Mouse (Mus musculus): ENCODE measurements at regions not wholly inside any gene's neighbourhood (a gene's known extent, or its start where the extent isn't known, plus 50 kb on each side); places are given as distances from the start of the nearest gene placed in this dataset.
A peak's percentile ranks its signal among the peaks of the same experiment; 100 is the strongest.

DNA sequence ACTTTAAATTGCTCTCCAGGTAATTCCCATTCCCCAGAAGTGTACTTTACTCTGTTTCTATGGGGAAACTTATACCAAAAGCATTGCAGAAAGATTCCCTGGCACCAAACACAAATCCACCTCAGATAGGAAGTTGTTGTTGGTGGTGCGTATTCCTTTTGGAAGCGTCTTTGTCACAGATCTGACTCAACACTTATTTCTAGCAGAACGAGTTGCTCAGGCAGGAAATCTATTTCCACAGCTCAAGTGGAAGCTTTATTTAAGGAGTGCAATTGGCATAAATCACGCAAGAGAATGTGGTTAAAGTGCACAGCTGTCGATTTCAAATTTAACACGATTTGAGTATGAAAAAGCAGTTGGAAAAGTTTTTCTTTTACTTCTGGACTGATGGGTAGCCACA, 436.9 kb upstream of the Ghitm start:
- DNase-seq (ENCODE audit: low read depth, low spot score): no peak

DNA sequence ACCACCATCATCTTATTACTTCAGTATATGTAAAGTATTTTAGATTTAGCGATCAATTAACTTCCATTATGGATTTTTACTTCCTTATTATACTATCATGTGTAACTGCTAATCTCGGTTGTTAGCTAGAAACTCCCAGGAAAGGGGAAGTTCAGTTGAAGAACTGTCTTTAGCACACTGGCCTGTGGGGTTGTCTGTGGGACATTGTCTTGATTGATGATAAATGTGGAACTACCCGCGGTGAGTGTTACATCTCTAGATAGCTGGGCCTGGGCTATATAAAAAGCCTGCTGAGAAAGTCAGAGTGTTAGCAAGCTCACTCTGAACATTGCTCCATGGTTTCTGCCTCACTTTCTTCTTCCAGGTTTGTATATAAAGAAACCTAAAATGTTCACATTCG, 423.2 kb upstream of the Ghitm start:
- DNase-seq (ENCODE audit: low read depth, low spot score): no peak

DNA sequence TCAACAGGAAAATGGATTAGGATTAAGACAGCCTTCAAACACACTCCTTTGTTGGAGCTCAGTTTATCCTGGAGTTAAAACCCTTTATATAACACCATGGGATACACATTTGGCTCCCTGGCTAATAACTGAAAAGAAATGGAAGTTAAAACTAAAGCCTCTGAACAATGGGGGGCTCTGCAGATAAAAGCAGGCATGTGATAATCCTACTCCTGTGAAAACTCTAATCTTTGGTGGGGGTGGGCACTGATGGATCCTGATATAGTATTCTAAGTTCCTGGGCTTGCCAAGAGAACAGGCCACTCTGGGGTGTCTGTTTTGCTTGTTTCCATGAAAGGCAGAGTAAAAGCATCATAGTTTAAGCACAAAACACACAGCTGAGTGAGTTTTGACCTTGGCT, 388.5 kb upstream of the Ghitm start:
- DNase-seq (ENCODE audit: low read depth, low spot score): no peak

DNA sequence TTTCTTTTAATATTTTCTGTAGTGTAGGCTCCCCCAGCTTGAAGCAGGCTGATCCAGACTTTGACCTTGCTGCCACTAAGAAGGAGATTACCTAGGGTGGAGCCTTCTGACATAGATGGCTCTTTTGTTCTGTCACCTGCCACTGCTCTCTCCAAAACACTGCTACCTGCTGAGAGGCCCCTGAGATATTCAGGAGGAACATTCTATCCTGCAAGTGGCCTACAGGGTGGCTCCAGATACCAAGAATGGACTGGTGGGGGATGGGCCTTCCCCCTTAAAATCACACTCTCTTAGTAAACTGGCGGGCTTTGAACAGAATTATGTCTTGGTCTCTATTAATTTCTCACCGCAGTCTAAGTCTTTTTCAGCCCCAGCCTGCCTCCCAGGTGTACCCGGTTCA, 385.6 kb upstream of the Ghitm start:
- peak; percentile 92 for DNase-seq (ENCODE audit: low read depth, low spot score)

DNA sequence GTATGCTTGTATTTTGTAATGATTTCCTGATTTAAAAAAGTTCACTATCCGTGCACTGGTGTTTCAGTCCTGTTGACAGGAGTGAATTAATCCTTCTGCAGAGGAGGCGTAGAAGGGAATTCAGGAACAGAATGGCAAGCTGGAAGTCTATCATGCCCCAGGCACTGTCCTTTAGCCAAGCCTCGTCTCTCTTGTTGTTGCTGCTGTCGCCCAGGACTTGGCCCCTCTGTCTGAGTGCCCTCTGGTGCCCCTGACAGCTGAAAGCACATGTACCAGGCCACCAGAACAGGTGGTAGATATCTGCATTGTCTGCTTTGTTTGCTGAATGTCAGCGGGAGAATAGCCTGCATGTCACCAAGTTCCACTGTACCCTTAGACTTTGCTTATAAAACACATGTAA, 370.2 kb upstream of the Ghitm start:
- no peak for DNase-seq (ENCODE audit: low read depth, low spot score)

DNA sequence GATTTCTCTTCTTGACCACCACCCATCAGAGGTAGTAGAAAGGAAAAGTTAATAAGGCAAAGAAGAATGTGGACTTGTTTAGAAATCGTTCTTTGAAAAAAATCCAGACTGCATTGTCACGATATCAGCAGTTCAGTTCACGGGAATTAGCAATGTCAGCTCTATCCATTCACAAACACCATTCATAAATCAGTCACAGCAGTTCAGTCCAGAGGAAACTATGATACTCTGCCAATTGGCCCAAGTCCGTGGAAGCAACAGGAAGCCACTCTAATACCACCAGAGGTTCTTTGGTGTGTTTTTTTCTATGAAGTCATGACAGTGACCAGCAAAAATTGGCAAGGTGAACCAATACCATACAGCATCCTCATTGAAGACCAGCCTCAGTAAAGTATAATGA, 355.6 kb upstream of the Ghitm start:
- no peak for DNase-seq (ENCODE audit: low read depth, low spot score)

DNA sequence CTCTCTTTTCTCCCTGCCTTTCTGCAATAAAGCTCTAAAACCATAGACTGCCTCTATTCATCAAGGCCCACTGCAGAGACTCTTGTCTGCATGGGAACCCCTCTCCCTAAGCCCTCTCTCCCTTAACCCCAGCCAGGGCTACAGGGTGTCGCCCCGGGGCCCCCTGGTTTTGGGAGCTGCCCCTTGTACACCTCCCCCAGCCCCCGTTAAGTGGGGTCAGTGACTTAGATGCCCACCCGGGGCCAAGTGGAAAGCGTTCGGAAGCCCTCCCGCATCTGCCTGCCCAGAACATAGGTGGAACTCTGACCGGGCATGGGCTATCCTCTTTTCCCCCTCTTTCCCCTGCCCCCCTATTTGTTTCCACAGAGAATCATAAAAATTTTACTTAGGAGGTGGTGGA, 350.2 kb upstream of the Ghitm start:
- DNase-seq (ENCODE audit: low read depth, low spot score): no peak

DNA sequence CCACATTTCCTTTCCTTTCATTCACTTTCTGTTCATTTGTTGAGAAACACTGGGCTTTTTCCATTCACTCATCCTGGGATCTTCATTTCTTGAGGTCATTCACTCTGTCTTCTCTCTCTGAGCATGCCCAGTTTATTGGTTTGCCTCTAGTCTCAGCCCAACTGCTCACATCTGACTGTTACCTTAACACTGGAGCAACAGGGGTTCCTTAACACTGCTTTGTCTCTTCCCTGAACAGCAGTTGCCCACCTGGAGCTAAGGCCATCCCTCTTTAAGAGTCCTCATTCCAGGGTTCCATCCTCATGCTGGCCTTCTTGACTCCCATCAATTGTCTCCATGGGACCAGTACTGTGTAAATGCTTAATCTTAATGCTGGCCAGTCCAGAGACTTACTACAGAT, 342.5 kb upstream of the Ghitm start:
- peak; percentile 53 for DNase-seq (ENCODE audit: low read depth, low spot score)

DNA sequence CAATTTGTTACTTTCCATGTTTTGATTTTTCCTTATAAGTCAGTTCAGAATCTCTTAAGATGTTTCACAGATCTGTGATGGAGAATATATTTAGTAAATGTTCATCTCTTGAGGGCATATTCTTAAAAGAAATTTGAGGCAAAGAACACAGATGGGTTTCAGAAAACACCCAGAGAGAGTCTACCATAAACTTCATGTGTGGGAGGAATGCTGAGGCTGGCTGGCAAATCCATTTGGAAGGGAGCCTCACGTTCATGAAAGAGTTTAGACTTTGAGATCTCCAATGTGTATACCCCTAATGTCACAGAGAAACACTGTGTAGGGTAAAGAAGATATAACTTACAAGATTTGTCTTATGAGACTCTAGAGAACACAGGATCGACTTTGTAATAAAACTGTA, 333.6 kb upstream of the Ghitm start:
- DNase-seq (ENCODE audit: low read depth, low spot score): no peak

DNA sequence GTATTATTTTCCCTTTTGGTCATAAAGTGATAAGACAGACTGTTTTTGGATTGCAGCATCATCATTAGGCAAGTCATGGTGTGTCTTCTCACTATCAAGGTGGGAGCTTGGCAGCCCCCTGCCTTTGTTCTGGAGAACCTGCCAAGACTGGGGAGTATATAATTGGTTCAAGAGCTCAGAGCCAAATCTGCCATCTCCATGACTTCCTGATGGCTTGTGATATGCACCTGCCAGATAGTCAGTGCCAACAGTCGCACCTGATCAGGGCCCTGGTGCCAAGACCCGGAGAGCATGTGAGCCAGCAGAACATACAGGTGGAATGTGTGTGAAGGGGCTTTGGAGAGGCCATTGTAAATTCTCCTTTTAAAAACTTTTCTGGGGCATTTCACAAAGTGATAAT, 305.8 kb upstream of the Ghitm start:
- no peak for DNase-seq (ENCODE audit: low read depth, low spot score)

DNA sequence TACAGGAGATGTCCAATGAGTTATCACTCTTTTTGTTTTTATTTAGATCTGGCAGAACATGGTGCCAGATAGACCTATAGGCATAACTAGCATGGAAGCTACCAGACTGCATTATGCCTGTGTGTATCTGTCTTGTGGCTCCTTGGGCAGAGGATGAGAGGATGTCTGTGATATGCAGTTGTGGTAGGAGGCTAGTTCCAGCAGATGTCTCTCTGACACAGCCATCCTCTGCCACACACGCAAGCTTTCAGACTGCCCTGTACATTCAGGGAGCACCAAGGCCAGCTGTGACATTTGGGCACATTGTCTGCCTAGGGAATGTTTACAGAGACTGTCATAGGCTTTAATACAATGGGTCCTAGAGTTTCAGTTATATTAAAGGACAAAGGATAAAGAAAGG, 295.6 kb upstream of the Ghitm start:
- no peak for DNase-seq (ENCODE audit: low read depth, low spot score)

DNA sequence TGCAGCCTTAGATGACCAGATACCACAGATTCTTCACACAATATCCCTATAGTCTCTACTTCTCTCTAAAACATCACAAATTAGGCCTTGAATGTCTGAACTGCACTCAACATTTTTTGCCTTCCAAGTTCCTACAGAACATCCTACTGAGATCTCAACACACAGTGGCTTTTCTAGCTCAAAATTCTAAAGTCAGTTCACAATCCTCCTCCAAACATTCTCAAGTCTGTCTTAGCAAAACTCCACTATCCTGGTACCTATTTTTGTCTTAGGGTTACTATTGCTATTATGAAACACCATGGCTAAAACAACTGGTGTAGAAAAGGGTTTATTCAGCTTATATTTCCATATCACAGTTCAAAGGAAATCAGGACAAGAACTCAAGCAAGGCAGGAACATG, 290.4 kb upstream of the Ghitm start:
- no peak for DNase-seq (ENCODE audit: low read depth, low spot score)

DNA sequence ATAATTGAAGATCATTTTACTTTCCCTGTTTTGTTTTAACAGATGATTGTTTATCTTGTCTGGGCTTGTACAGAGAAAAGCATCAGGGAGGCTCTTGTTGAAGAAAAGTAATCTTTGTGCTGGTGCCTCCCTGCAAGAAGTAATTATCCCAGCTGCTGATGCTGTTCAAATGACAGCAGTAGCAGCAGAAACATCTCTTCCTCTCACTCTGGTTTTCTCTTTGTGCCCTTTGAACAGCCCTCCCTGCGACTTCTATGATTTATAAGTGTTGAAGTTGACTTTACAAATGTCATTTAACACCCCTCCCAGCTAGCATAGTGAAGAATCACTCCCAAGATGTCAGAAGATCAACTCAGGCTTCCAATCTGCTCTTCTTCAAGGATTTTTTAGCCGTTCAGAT, 286.5 kb upstream of the Ghitm start:
- no peak for DNase-seq (ENCODE audit: low read depth, low spot score)

DNA sequence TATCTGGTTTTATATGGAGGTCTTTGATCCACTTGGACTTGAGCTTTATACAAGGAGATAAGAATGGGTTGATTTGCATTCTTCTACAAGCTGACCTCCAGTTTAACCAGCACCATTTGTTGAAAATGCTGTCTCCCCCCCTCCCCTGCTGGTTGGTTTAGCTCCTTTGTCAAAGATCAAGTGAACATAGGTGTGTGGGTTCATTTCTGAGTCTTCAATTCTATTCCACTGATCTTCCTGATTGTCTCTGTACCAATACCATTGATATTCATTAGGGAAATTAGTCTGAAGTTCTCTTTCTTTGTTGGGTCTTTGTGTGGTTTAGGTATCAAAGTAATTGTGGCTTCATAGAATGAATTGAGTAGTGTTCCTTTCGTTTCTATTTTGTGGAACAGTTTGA, 277.5 kb upstream of the Ghitm start:
- peak; percentile 5 for DNase-seq (ENCODE audit: low read depth, low spot score)

DNA sequence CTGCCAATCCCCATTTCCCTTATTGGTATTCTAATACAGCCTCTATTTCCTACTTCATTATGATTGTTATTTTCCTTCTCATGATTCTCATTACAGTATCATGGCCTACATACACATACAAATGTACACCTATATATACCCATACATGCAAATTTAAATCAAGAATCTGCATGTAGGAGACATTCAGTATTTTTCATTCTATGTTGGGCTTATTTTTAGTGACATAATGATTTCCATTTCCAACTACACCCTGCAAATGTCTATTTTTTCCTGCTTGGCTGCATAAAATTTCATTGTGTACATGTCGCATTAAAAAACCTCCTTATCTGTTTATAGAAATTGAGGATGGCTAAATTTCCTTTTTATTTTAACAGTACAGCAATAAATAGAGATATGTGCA, 236.9 kb upstream of the Ghitm start:
- no peak for DNase-seq (ENCODE audit: low read depth, low spot score)

DNA sequence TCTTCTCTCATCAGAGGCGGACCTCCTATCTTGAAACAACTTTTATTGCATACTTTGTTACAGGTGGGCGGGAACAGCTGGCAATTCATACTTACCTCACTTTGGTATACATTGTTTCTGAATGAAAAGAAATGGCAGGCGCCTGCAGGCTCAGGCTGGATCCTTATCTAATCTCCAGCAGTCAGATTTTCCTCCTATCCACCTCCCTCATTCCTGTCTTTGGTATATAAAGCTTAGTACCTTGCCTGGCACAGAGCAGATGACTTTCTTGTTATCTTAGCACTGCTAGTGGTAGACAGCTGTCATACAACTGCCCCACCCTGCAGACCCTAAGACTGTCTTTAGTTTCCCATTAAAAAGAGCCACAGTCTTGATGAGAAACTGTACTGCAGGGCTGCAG, 226.8 kb upstream of the Ghitm start:
- no peak for DNase-seq (ENCODE audit: low read depth, low spot score)

DNA sequence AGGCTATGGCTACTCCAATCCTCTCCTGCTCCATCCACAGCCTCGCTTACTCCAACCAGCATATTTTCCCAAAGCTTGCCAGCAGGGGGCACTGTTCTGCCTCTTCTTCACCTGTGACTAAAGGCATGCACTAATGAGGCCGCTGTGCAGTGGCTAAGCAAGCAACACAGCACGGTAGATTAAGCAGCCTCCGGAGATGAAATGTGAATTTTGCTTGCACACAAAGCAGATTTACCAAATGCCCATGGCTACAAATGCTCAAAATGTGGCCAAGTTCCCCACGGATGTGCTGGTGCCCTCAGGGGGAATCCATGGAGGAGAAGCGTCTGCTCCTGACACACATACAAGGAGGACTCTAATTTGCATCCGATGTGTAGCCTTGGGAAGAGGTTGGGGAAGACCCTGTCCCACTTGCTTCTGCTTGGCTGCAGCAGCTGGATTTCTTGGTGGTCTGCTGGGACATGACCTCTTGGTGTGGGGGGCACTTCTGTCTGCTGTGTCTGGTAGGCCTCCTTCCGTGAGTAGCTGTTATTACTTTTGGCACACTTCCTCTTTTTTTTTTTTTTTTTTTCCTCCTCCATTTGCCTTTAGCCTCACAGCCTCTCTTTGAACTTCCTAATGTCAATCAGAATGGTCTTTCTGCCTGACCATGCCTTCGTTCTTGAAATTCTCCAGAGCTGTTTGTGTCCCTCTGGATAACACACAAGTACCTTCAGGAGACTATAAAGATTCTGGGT, 221.1 kb upstream of the Ghitm start:
- peak; percentile 82 for DNase-seq (ENCODE audit: low read depth, low spot score)

DNA sequence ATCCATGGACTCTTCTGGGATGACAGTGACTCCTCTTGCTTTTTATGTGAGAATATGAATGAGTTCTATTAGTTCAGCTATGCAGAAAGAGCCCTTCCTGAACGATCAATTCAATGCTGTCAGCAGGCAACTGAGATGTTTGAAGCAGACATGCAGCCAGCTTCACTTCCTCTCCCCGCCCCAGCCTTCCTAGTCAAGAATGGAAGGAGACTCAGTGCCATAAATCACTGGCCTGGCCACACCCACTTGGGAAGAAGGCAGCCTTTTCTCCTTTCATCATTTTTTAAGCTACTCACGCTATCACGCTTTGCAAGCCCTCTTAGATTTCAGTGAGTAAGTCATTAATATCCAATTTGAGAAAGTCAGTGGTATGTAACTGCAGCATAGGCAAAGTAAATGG, 188.3 kb upstream of the Ghitm start:
- DNase-seq (ENCODE audit: low read depth, low spot score): no peak

DNA sequence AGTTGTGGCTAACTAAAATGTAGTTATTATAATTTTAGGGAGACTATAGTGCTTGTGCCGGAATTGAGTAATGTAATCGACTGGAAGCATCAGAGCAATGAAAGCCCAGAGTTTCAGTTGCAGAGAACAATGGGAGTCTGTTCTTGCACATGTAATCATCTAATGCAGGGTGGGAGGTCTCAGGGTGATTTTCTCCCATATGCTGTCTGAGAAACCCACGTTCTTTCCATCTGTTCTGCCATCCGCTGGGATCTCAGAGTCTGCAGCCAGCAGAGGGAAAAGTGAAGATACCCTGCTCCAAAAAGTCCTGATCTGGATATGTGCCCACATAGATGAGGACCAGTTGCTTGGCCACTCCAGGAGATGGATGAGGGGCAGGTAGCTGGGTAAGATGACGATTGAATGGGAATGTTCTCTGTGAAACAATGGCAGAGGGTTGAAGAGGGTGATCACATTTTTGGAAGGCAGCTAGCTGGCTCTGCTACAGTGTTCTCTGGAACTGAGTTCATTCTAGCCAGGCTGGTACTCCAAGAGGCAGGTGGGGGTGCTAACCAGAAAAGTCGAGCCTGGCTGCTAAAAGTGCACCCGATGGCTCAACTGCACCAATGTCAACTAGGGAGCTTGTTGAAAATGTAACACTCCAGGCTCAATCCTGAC, 180.3 kb upstream of the Ghitm start:
- no peak for DNase-seq (ENCODE audit: low read depth, low spot score)

DNA sequence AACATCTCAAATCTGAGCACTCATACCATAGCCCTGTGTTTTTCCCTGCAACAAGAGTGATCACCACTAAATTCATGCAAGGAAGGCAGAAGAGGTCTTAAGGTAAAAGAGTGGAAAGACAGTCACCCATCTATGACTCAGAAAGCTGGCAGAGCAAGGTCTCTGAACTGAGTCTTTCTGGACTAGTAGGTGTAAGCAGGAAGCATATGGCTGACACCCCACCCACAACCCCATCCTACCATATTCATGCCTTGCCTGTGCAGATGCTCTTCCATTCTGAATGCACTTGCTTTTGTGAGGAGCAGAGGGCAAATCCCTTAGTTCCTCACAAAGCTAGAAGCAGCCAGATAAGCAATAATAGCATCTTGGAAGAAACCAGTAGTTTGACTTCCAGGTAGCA, 178.8 kb upstream of the Ghitm start:
- no peak for DNase-seq (ENCODE audit: low read depth, low spot score)

DNA sequence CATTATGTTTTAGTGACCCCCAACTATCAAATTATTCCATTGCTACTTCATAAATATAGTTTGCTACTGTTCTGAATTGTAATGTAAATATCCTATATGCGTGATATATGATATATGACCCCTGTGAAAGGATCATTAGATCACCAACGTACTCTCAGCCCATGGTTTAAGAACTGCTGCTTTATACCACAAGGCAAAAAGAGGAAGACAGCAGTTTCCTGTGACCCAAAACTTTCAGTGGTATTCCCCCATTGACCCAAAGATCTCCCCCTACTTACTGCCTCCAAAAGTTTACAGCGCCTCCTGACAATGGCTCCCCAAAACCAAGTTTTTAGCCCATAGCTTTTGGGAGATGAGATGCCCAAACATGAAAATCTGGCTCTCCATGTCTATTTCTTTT, 177.8 kb upstream of the Ghitm start:
- no peak for DNase-seq (ENCODE audit: low read depth, low spot score)

DNA sequence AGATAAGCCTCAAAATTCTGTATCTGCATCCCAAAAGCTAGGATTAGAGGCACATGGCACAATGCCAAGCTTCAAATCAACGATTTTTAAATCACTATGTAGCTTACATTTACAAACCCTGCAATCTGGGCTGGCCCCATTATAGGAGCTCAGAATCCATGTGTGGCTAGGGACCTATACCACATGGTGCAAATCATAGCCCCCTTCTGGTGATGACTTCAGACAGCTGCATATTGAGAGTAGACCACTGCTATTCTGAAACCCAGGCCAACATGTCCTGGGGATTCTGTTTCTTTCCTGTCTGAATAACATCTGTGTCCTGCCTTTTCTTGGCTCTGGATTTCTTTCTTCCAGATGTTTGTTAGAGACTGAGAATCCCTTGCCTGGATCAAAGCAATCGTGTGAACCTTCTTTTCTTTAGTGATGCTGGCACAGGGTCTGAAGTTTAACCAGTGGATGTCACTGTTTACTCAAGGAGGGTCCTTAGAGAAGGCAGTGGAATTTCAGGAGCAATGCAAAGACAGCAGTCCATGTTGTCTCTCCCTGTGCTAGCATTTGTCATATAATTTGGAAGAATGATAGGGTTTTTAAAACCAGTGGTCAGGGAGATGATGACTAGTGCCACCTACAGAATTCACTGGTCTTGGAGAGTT, 171.7 kb upstream of the Ghitm start:
- no peak for DNase-seq (ENCODE audit: low read depth, low spot score)

DNA sequence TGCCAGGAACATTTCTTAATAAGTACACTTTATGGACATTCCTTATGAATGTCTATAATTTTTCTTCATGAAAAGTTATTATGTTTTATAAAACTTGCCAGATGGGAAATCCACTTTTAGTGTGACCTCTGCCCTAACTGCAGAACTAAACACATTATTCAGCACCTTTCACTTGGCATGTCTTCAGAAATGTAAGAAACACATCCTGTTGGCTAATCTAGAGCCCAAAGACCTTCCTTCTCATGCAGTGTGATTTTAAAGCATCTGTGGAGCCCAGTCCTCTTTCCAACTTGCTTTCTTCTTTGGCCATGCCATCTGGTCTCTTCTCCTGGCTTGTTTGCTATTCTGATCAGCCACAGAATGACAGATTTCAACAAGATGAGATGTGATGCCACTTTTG, 163.6 kb upstream of the Ghitm start:
- DNase-seq (ENCODE audit: low read depth, low spot score): no peak
